Mouse (Mus musculus) lung, postnatal 0 days (tissue): ENCODE measurements around the gene Atl3.

Experiments
- CTCF ChIP-seq: IDR thresholded peaks from 2 replicates; pipeline ENCODE4 v1.5.1; 2016; ENCODE audit warnings: antibody characterized with exemption, mild to moderate bottlenecking
- EP300 ChIP-seq: IDR thresholded peaks from 2 replicates; pipeline ENCODE4 v1.6.1; 2016; ENCODE audit warnings: antibody characterized with exemption, mild to moderate bottlenecking, control low read depth

DNA sequence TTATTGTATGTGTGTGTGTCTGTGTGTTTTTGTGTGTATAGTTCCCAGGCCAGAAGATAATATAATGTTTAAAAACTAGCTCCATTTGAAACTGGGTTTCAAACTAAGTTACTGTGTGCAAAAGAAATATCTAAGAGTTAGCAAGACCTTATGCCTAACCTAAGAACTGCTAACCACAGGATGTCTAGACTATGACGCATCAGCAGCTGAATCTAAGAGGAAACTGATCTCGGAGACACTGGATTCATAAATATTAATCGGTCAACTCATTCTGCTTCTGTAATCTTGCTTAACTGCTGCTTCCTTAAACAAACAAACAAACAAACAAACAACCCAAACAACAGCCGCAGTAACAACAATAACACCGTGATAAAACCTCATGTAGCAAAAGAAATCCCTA is 75.8 kb downstream of the Atl3 start:
- TF ChIP-seq CTCF (no peak), EP300 (no peak)
